Mouse (Mus musculus) forebrain, postnatal 0 days (tissue): Measurements from ENCODE around the gene Skida1. TPM values are rescaled to one million over a fixed set of nuclear protein-coding genes. Genes with fewer than 3 reads are reported as not detected.
A peak's percentile ranks its signal among the peaks of the same experiment; 100 is the strongest.

Source experiments
- ATAC-seq: fragments of 200-750 bp; cut with Nextera tagmentation; 2 replicates; pipeline ENCODE4 v1.8.0; 2017; ENCODE audit warnings: mild to moderate bottlenecking, moderate library complexity
- DNase-seq: peaks from one replicate; pipeline ENCODE4 v3.0.0-alpha.2; 2015
- H3K27ac ChIP-seq: fragments of 300-500 bp; sonication (generic); 2 replicates; pipeline ENCODE4 v1.5.1; 2014; ENCODE audit warnings: low read depth, mild to moderate bottlenecking, antibody characterized with exemption, low read length, moderate library complexity, mixed read lengths
- H3K27me3 ChIP-seq: fragments of 300-500 bp; sonication (generic); 2 replicates; pipeline ENCODE4 v1.6.1; 2014; ENCODE audit warnings: mild to moderate bottlenecking, low read length, mixed read lengths; ENCODE audit not compliant: insufficient read depth
- H3K36me3 ChIP-seq: fragments of 300-500 bp; sonication (generic); 2 replicates; pipeline ENCODE4 v1.6.1; 2014; ENCODE audit warnings: mild to moderate bottlenecking, moderate library complexity; ENCODE audit not compliant: insufficient read depth
- H3K4me1 ChIP-seq: fragments of 300-500 bp; sonication (generic); 2 replicates; pipeline ENCODE4 v1.6.1; 2014; ENCODE audit warnings: antibody characterized with exemption; ENCODE audit not compliant: insufficient read depth
- H3K4me2 ChIP-seq: fragments of 300-500 bp; sonication (generic); 2 replicates; pipeline ENCODE4 v1.6.1; 2014; ENCODE audit warnings: low read depth, mild to moderate bottlenecking, moderate library complexity
- H3K4me3 ChIP-seq: fragments of 300-500 bp; sonication (generic); 2 replicates; pipeline ENCODE4 v1.5.1; 2014; ENCODE audit warnings: low read depth, low read length, mixed read lengths
- H3K9ac ChIP-seq: fragments of 300-500 bp; sonication (generic); 2 replicates; pipeline ENCODE4 v1.6.1; 2014; ENCODE audit warnings: mild to moderate bottlenecking
- H3K9me3 ChIP-seq: fragments of 300-500 bp; sonication (generic); 2 replicates; pipeline ENCODE4 v1.6.1; 2016; ENCODE audit warnings: low read length
- CTCF ChIP-seq: sonication (generic); IDR thresholded peaks from 2 replicates; pipeline ENCODE4 v1.5.1; 2016; ENCODE audit warnings: antibody characterized with exemption, control low read depth, low read depth
- WGBS: fragments of 180-500 bp; shearing (Covaris S2); extraction: QIAGEN DNeasy Blood & Tissue Kit; methylation state at CpG from one replicate; pipeline ENCODE4 v1.1.7; 2014; 5-methylcytosine and 5-hydroxymethylcytosine counted together
- polyA plus RNA-seq: library from polyadenylated mRNA; unstranded; fragments of >200 nt; fragmentation: Nextera tagmentation; extraction: Ambion mirVana; gene quantifications from 2 replicates; pipeline ENCODE4 v1.2.1, GENCODE M21; 2015
- total RNA-seq: library from RNA; depleted of rRNA; stranded (reverse); fragments of >200 nt; gene quantifications from 2 replicates; pipeline ENCODE4 v1.2.3, GENCODE M21; 2014

The Skida1 gene
- total and polyA plus RNA-seq, 2 experiments from 2014 or later, result 4.3 to 12.6 TPM

DNA sequence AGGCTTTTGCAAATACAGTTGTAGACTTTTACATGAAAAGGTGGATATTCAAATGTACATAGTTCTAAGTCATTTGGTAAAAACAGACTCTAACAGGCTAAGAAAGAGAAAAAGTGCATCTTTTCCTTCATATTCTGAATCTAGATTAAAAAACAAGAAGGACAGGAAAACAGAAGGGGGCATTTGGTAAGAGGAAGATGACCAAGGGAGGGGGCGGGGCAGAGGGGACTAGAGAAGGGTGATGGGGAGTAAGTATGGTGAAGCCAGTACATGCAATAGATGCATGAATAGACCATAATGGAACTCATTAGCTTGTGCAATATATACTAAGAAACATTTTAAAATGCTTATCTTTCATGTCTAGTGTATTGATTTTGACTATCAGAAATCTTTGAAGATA lies 11.5 kb upstream of the Skida1 start:
- ATAC-seq (no peak), DNase-seq (no peak)
- TF ChIP-seq CTCF, result no peak
- Histone ChIP-seq H3K9me3 (no peaks in the 10 kb centered on the region), H3K4me3 (no peak overlapping the region), H3K36me3 (no peaks in the 10 kb centered on the region), H3K27ac (no peak overlapping the region), H3K4me2 (no peak overlapping the region), H3K4me1 (no peaks in the 10 kb centered on the region), H3K27me3 (no peaks in the 10 kb centered on the region), H3K9ac (no peak overlapping the region)
- 88% methylated on average over 1 of the region's 1 CpGs for WGBS

DNA sequence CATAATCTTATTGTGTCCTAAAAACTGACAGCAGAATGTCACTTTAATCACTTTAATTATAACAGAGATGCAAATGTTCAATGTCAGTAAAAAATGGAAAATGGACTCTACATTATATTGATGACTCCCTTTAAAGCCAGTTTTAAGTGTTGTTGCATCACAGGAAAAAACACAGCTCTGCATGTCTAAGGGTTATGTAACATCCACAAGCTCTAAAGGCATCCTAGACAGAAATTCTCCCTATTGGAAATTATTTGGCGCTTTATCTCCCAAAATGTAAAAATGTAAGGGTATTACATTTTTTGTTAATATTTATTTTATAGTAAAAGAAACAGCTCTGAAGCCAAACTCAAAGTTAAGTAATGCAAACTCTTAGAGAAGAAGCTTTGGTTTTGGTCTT lies 11.0 kb upstream of the Skida1 start:
- no peak for TF ChIP-seq CTCF
- Histone ChIP-seq H3K9ac (no peak overlapping the region), H3K9me3 (no peaks in the 10 kb centered on the region), H3K27me3 (no peaks in the 10 kb centered on the region), H3K4me1 (no peaks in the 10 kb centered on the region), H3K36me3 (no peaks in the 10 kb centered on the region), H3K27ac (no peak overlapping the region), H3K4me3 (no peak overlapping the region), H3K4me2 (no peak overlapping the region)
- ATAC-seq (no peak), DNase-seq (peak; percentile 25)
- WGBS, result 98% methylated on average over 1 of the region's 1 CpGs

DNA sequence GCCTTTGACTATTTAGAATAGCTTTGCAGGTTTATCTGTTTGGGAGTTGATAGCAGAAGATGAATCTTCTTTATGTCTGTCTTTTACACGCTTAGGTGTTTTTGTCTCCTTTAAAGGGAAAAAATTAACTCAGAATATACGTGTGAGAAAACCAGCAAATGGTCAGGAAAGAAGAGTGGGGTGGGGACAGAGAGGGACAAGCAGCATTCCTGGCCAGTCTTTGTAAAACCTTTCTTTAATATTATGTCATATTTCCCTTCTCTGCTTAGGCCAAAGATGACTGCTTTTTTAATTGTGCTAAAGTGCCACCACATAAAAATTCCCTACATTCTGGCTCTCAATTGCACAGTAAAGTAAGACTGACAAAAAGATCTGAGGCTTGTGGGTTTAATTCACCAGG lies 10.2 kb upstream of the Skida1 start:
- no peak overlapping the region for H3K4me2 ChIP-seq
- no peak overlapping the region for H3K9ac ChIP-seq
- H3K27me3 ChIP-seq, result no peaks in the 10 kb centered on the region
- no peak for ATAC-seq
- DNase-seq, result peak; percentile 26
- no peaks in the 10 kb centered on the region for H3K36me3 ChIP-seq
- 51% methylated on average over 2 of the region's 2 CpGs for WGBS
- H3K4me3 ChIP-seq, result no peak overlapping the region
- TF ChIP-seq CTCF, result no peak
- no peaks in the 10 kb centered on the region for H3K4me1 ChIP-seq
- H3K9me3 ChIP-seq, result no peaks in the 10 kb centered on the region
- no peak overlapping the region for H3K27ac ChIP-seq

DNA sequence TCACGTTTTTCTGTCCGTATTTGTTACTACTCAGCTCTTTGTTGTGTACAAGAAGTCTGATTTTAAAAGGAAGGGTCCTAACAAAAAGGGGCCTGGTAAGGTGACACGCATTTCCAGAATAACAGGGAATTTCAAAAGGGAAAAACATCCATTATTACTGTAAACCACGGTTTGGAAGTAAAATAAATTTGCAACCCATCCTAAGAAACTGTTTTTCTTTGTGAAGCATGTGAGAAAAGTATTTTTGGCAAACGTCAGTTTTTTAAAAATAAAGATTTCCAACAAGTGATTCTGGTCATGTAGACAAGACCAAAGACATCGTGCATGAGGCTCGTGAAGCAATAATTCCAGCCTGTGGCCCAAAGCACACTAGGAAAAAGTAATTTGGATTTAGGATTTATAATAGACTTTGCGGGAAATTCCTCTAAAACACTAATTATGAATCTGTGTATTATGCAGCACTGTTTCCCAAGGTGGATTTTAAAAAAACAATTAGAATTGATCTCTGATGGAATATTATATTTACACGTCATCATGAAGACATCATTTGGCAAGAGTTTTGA lies 9.4 kb upstream of the Skida1 start:
- peak overlapping the region; percentile 94 for H3K27ac ChIP-seq
- WGBS, result 18% methylated on average over 9 of the region's 9 CpGs
- no peaks in the 10 kb centered on the region for H3K27me3 ChIP-seq
- H3K4me2 ChIP-seq, result peak overlapping the region; percentile 79
- TF ChIP-seq CTCF, result no peak
- no peaks in the 10 kb centered on the region for H3K9me3 ChIP-seq
- no peaks in the 10 kb centered on the region for H3K36me3 ChIP-seq
- H3K4me1 ChIP-seq, result no peaks in the 10 kb centered on the region
- peak overlapping the region; percentile 69 for H3K4me3 ChIP-seq
- H3K9ac ChIP-seq, result peak overlapping the region; percentile 82
- DNase-seq, result no peak
- no peak for ATAC-seq

DNA sequence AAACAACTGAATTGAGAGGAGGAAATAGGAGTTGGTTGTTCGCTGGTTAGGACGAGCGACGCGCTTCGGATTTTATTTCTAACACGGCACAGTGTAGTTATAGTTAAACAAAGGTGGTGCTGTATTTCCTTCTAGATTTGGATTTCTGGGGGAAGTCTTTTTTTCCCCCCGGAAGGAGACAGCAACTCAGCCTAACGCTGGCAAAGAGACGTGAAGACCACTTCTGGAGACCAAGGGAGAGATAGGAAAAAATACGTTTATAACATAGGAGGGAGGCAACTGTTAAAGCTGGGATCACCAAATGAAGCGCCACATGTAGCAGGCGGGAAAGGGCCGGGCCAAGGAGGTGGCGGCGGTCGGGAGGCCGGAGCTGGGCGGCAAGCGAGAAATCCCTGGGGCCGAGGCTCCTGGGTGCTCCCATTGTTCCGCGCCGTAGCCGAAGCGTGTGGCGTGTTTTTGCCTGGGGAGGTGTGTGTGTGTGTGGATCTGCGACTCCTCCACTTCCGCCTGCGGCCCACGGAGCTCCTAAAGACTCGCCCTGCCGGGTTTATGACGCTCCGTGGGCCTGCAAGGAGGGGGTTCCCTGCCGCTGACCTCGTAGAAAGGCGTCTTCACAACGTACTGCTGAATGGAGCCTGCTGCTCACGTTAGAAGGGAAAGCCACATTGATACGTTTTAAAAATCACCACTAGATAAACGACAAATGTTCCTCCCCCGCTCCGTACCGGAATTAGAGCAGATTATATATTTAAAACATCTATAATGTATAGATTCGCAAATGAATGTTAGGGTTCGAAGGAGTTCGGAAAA lies 8.7 kb upstream of the Skida1 start:
- H3K4me2 ChIP-seq, result peak overlapping the region; percentile 79
- under 1% methylated on average over 48 of the region's 48 CpGs for WGBS
- ATAC-seq, result peak; percentile 17

DNA sequence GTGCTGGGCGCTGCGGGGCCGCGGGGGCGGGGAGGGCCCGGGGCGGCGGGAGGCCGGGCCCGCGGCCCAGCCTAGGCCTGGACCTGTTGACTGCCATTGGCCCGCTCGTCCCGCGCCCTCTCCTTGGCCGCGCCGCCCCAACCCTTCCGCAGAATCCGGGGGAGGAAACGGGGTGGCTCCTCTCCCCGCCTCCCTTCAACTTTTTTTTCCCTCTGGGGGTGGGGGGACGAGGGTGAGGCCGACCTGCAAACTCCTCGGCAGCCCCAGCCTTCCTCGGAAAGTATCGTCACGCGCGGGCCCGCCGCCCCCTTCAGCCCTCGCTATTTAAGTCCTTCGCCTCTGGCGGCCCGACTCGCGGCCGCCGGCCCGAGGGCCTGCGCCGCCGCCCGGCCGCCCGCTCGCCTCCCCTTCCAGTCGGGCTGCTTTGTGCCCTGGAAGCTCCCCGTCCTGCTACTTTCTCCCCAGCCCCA lies 8.0 kb upstream of the Skida1 start:
- ATAC-seq (peak; percentile 87), DNase-seq (peak; percentile 86)
- Histone ChIP-seq H3K9ac (peak overlapping the region; percentile 82), H3K27me3 (no peaks in the 10 kb centered on the region), H3K36me3 (no peaks in the 10 kb centered on the region), H3K4me1 (no peaks in the 10 kb centered on the region), H3K9me3 (no peaks in the 10 kb centered on the region), H3K27ac (peak overlapping the region; percentile 94), H3K4me3 (peak overlapping the region; percentile 69), H3K4me2 (peak overlapping the region; percentile 79)
- no peak for TF ChIP-seq CTCF
- WGBS, result 1% methylated on average over 37 of the region's 50 CpGs

More for the DNA sequence above, 8.7 kb upstream of the Skida1 start:
- no peaks in the 10 kb centered on the region for H3K27me3 ChIP-seq
- H3K4me1 ChIP-seq, result no peaks in the 10 kb centered on the region
- peak overlapping the region; percentile 69 for H3K4me3 ChIP-seq
- no peak for TF ChIP-seq CTCF
- no peaks in the 10 kb centered on the region for H3K9me3 ChIP-seq
- no peaks in the 10 kb centered on the region for H3K36me3 ChIP-seq
- peak overlapping the region; percentile 82 for H3K9ac ChIP-seq
- peak; percentile 77 for DNase-seq
- H3K27ac ChIP-seq, result peak overlapping the region; percentile 94

DNA sequence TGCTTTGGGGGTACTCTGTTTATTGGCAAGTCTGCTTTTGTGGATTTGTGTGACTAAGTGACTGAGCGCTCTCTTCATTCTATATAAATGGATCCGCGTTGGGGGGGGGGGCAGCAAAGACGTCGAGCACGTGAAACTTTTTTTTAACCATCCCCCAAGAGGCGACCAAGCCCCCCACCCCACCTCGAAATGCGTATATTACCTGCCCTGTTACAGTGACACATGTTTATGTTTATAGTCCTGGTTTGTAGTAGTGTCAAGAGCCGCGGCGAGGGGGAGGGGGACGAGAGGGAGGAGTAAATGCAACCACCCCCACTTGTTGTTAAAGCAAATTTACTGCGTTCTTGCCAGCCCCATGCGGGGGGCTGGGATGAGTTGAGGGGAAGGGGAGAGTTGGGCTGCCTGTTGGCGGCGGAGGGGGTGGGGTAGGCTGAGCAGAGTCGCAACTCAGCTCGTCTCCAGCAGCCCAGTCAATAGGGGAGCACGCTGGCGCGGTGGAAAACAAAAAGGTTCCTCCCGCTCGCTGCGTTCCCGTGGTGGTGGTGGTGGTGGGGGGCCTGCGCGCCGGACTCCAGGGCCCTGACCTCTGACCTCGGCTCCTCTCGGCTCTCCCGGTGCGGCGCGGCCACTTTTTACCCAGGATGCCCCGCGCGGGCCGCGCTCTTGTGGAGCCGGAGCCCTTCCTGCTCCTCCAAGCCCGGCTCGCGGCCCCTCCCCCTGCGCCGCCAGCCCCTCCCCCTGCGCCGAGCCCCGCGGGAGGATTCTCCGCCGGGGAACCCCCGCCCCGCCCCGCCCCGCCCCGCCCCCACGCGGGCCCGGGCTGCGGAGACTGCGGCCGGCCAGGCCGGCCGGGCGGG lies 7.3 kb upstream of the Skida1 start:
- TF ChIP-seq CTCF, result no peak
- peak overlapping the region; percentile 79 for H3K4me2 ChIP-seq
- DNase-seq (peak; percentile 91), ATAC-seq (peak; percentile 87)
- peak overlapping the region; percentile 69 for H3K4me3 ChIP-seq
- peak overlapping the region; percentile 94 for H3K27ac ChIP-seq
- H3K9me3 ChIP-seq, result no peaks in the 10 kb centered on the region
- no peaks in the 10 kb centered on the region for H3K4me1 ChIP-seq
- no peaks in the 10 kb centered on the region for H3K36me3 ChIP-seq
- 3% methylated on average over 52 of the region's 66 CpGs for WGBS
- H3K9ac ChIP-seq, result peak overlapping the region; percentile 82
- no peaks in the 10 kb centered on the region for H3K27me3 ChIP-seq
